Mouse (Mus musculus) layer of hippocampus, adult 11-12 months (tissue): ENCODE data around the gene Fcor.

ENCODE experiments used
- DNase-seq: peaks from one replicate; pipeline ENCODE4 v3.0.0; 2022; ENCODE audit warnings: low spot score

The Fcor gene

GRCm38 (mm10) chr8:3674671-3675070 is 2.5 kb upstream of the Fcor start:
- no peak for DNase-seq

GRCm38 (mm10) chr8:3670388-3670787 is 1.8 kb downstream of the Fcor start:
- DNase-seq, result no peak

- no peak for DNase-seq
Measured at GRCm38 (mm10) chr8:3665507-3665906, 6.7 kb downstream of the Fcor start, which contains the start of gene Mcemp1. Gene Mcemp1 (plus strand): TSS chr8:3665754.

GRCm38 (mm10) chr8:3664405-3664804 is 7.8 kb downstream of the Fcor start:
- DNase-seq, result no peak

GRCm38 (mm10) chr8:3660889-3661288 is 11.3 kb downstream of the Fcor start:
- no peak for DNase-seq

GRCm38 (mm10) chr8:3656725-3657381 is 15.3 kb downstream of the Fcor start:
- DNase-seq, result no peak

- DNase-seq, result no peak
Measured at GRCm38 (mm10) chr8:3655526-3655925, 16.6 kb downstream of the Fcor start, which contains the start of gene Retn. Gene Retn (plus strand): TSS chr8:3655770.

- no peak for DNase-seq
Measured at GRCm38 (mm10) chr8:3654726-3655508, 17.2 kb downstream of the Fcor start.

GRCm38 (mm10) chr8:3652845-3653244 is 19.3 kb downstream of the Fcor start:
- DNase-seq, result no peak

GRCm38 (mm10) chr8:3648990-3649389 is 23.2 kb downstream of the Fcor start:
- no peak for DNase-seq

GRCm38 (mm10) chr8:3648268-3648667 is 23.9 kb downstream of the Fcor start:
- DNase-seq, result no peak

- no peak for DNase-seq
Measured at GRCm38 (mm10) chr8:3647561-3647960, 24.6 kb downstream of the Fcor start.

GRCm38 (mm10) chr8:3646824-3647531 is 25.2 kb downstream of the Fcor start:
- no peak for DNase-seq

GRCm38 (mm10) chr8:3645804-3646203 is 26.4 kb downstream of the Fcor start:
- peak; percentile 26 for DNase-seq

- no peak for DNase-seq
Measured at GRCm38 (mm10) chr8:3631478-3631875, 40.7 kb downstream of the Fcor start.

GRCm38 (mm10) chr8:3630647-3631477 is 41.3 kb downstream of the Fcor start, which contains the start of gene Stxbp2:
Gene Stxbp2 (plus strand): TSS chr8:3630955.
- peak; percentile 69 for DNase-seq

- no peak for DNase-seq
Measured at GRCm38 (mm10) chr8:3628014-3628413, 44.1 kb downstream of the Fcor start.

- DNase-seq, result no peak
Measured at GRCm38 (mm10) chr8:3626971-3627370, 45.2 kb downstream of the Fcor start.

GRCm38 (mm10) chr8:3625445-3625844 is 46.7 kb downstream of the Fcor start, which contains the start of gene Pcp2:
Gene Pcp2 (minus strand): TSS chr8:3625545.
- DNase-seq, result no peak

GRCm38 (mm10) chr8:3622119-3622518 is 50.0 kb downstream of the Fcor start:
- no peak for DNase-seq

GRCm38 (mm10) chr8:3621199-3621970 is 50.8 kb downstream of the Fcor start, which contains the start of the genes Xab2 and Pet100:
Gene Xab2 (minus strand): TSS chr8:3621316.
Gene Pet100 (plus strand): TSS chr8:3621548.
- DNase-seq, result peak; percentile 99
